Mouse (Mus musculus): ENCODE data around the gene Aldh18a1.

GRCm38 (mm10) chr19:40616021-40616420, 27.8 kb upstream of the Aldh18a1 start:
- no peak for TF ChIP-seq FLI1 (IDR thresholded peaks at IDR 0.05; ENCODE audit: low read length)
- TF ChIP-seq GATA1 (IDR thresholded peaks at IDR 0.05; ENCODE audit: borderline replicate concordance, low read length) = no peak
